Mouse (Mus musculus) limb, embryonic 10.5 days (tissue): ENCODE data around the gene Pxt1. TPM values are rescaled to one million over a fixed set of nuclear protein-coding genes. Genes with fewer than 3 reads are reported as not detected.

Experiments used
- DNase-seq: peaks from one replicate; pipeline ENCODE4 v3.0.0-alpha.2; 2017; ENCODE audit warnings: low spot score
- H3K27ac ChIP-seq: fragments of 300-500 bp; sonication (generic); 2 replicates; pipeline ENCODE4 v1.5.1; 2016; ENCODE audit warnings: mild to moderate bottlenecking
- H3K27me3 ChIP-seq: fragments of 300-500 bp; sonication (generic); 2 replicates; pipeline ENCODE4 v1.6.1; 2016; ENCODE audit warnings: low read depth, mild to moderate bottlenecking; ENCODE audit not compliant: poor library complexity, severe bottlenecking
- H3K36me3 ChIP-seq: fragments of 300-500 bp; sonication (generic); 2 replicates; pipeline ENCODE4 v1.6.1; 2016; ENCODE audit warnings: mild to moderate bottlenecking, moderate library complexity
- H3K4me1 ChIP-seq: fragments of 300-500 bp; sonication (generic); 2 replicates; pipeline ENCODE4 v1.6.1; 2016
- H3K4me3 ChIP-seq: fragments of 300-500 bp; sonication (generic); 2 replicates; pipeline ENCODE4 v1.5.1; 2016; ENCODE audit warnings: mild to moderate bottlenecking, moderate library complexity
- H3K9me3 ChIP-seq: fragments of 300-500 bp; sonication (generic); replicated peaks from 2 replicates; pipeline ENCODE4 v1.6.1; 2016; ENCODE audit warnings: mild to moderate bottlenecking
- WGBS: fragments of 180-500 bp; shearing (Covaris S2); methylation state at CpG from one replicate; pipeline ENCODE4 v1.1.7; 2016; 5-methylcytosine and 5-hydroxymethylcytosine counted together
- polyA plus RNA-seq: library from polyadenylated mRNA; unstranded; fragments of >200 nt; fragmentation: Nextera tagmentation; extraction: Ambion mirVana; gene quantifications from 2 replicates; pipeline ENCODE4 v1.2.1, GENCODE M21; 2016

Gene Pxt1
- polyA plus RNA-seq, 1 experiment from 2014 or later, result 0.24 TPM

GRCm38 (mm10) chr17:28924957-28925595, 18.6 kb downstream of the Pxt1 start:
- no peak for DNase-seq
- WGBS, result 90% methylated on average over 8 of the region's 8 CpGs
- no peaks in the 10 kb centered on the region for H3K9me3 ChIP-seq

GRCm38 (mm10) chr17:28922096-28922495, 21.5 kb downstream of the Pxt1 start:
- WGBS, result 74% methylated on average over 6 of the region's 6 CpGs
- DNase-seq, result no peak
- Histone ChIP-seq H3K4me1 (no peaks in the 10 kb centered on the region; the same call in 1 of the 2 replicates), H3K27ac (no peak overlapping the region), H3K27me3 (no peaks in the 10 kb centered on the region), H3K4me3 (no peak overlapping the region), H3K36me3 (no peaks in the 10 kb centered on the region), H3K9me3 (no peaks in the 10 kb centered on the region)

More at GRCm38 (mm10) chr17:28924957-28925595, 18.6 kb downstream of the Pxt1 start:
- peaks cover 1% of the 10 kb centered on the region for H3K4me1 ChIP-seq
- H3K27ac ChIP-seq, result no peak overlapping the region
- H3K27me3 ChIP-seq, result no peaks in the 10 kb centered on the region
- no peak overlapping the region for H3K4me3 ChIP-seq
- no peaks in the 10 kb centered on the region for H3K36me3 ChIP-seq

- H3K27me3 ChIP-seq, result no peaks in the 10 kb centered on the region
- no peak overlapping the region for H3K27ac ChIP-seq
- no peaks in the 10 kb centered on the region for H3K36me3 ChIP-seq
- H3K9me3 ChIP-seq, result no peaks in the 10 kb centered on the region
- 82% methylated on average over 8 of the region's 8 CpGs for WGBS
- H3K4me3 ChIP-seq, result no peak overlapping the region
- DNase-seq, result no peak
- no peaks in the 10 kb centered on the region; the same call in 1 of the 2 replicates for H3K4me1 ChIP-seq
These were observed 22.6 kb downstream of the Pxt1 start for GRCm38 (mm10) chr17:28921086-28921485.

- no peak overlapping the region for H3K27ac ChIP-seq
- H3K4me1 ChIP-seq, result no peaks in the 10 kb centered on the region
- 97% methylated on average over 1 of the region's 1 CpGs for WGBS
- H3K9me3 ChIP-seq, result no peaks in the 10 kb centered on the region
- no peaks in the 10 kb centered on the region for H3K27me3 ChIP-seq
- no peaks in the 10 kb centered on the region for H3K36me3 ChIP-seq
- no peak for DNase-seq
- no peak overlapping the region for H3K4me3 ChIP-seq
These were observed 27.1 kb downstream of the Pxt1 start for GRCm38 (mm10) chr17:28916520-28916919.

GRCm38 (mm10) chr17:28915060-28915628, 28.5 kb downstream of the Pxt1 start, which contains the start of gene 4930539E08Rik:
TSS of gene 4930539E08Rik (minus strand) at chr17:28915324.
- H3K4me3 ChIP-seq, result no peak within 1 kb of the TSS
- 70% methylated on average over 12 of the region's 12 CpGs for WGBS
- H3K27ac ChIP-seq, result no peak within 1 kb of the TSS
- DNase-seq, result no peak
- H3K9me3 ChIP-seq, result no peaks in the 10 kb centered on the region
- H3K27me3 ChIP-seq, result peaks cover 6% of the 10 kb centered on the region
- no peaks in the 10 kb centered on the region for H3K36me3 ChIP-seq
- H3K4me1 ChIP-seq, result no peaks in the 10 kb centered on the region

GRCm38 (mm10) chr17:28913940-28914339, 29.7 kb downstream of the Pxt1 start:
- Histone ChIP-seq H3K27me3 (peaks cover 18% of the 10 kb centered on the region), H3K36me3 (no peaks in the 10 kb centered on the region), H3K4me1 (peaks cover 10% of the 10 kb centered on the region), H3K4me3 (no peak overlapping the region), H3K9me3 (no peaks in the 10 kb centered on the region), H3K27ac (no peak overlapping the region)
- DNase-seq, result no peak
- 84% methylated on average over 6 of the region's 6 CpGs for WGBS

- Histone ChIP-seq H3K9me3 (no peaks in the 10 kb centered on the region), H3K4me1 (peaks cover 11% of the 10 kb centered on the region), H3K36me3 (no peaks in the 10 kb centered on the region), H3K27ac (no peak overlapping the region), H3K27me3 (peaks cover 25% of the 10 kb centered on the region), H3K4me3 (no peak overlapping the region)
- 85% methylated on average over 5 of the region's 5 CpGs for WGBS
- DNase-seq, result no peak
These were observed 30.4 kb downstream of the Pxt1 start for GRCm38 (mm10) chr17:28913200-28913599.

- 17% methylated on average over 7 of the region's 7 CpGs for WGBS
These were observed 33.5 kb downstream of the Pxt1 start for GRCm38 (mm10) chr17:28910139-28910538.

GRCm38 (mm10) chr17:28909252-28909941, 34.2 kb downstream of the Pxt1 start:
- WGBS, result 8% methylated on average over 29 of the region's 29 CpGs
- H3K27me3 ChIP-seq, result peaks cover 37% of the 10 kb centered on the region

More at GRCm38 (mm10) chr17:28910139-28910538, 33.5 kb downstream of the Pxt1 start:
- Histone ChIP-seq H3K27me3 (peaks cover 34% of the 10 kb centered on the region), H3K4me3 (0 out of 2 replicates have a peak overlapping the region, but pooled peaks have one; percentile 45), H3K9me3 (no peaks in the 10 kb centered on the region), H3K36me3 (no peaks in the 10 kb centered on the region), H3K27ac (no peak overlapping the region), H3K4me1 (peaks cover 13% of the 10 kb centered on the region)
- no peak for DNase-seq

GRCm38 (mm10) chr17:28907959-28908358, 35.7 kb downstream of the Pxt1 start:
- WGBS, result 84% methylated on average over 7 of the region's 7 CpGs
- no peaks in the 10 kb centered on the region for H3K9me3 ChIP-seq
- peaks cover 37% of the 10 kb centered on the region for H3K27me3 ChIP-seq
- H3K36me3 ChIP-seq, result no peaks in the 10 kb centered on the region
- H3K4me1 ChIP-seq, result peaks cover 21% of the 10 kb centered on the region
- no peak overlapping the region for H3K4me3 ChIP-seq
- H3K27ac ChIP-seq, result no peak overlapping the region
- no peak for DNase-seq

More at GRCm38 (mm10) chr17:28909252-28909941, 34.2 kb downstream of the Pxt1 start:
- Histone ChIP-seq H3K4me3 (peak overlapping the region; percentile 45), H3K4me1 (peaks cover 21% of the 10 kb centered on the region), H3K9me3 (no peaks in the 10 kb centered on the region), H3K36me3 (no peaks in the 10 kb centered on the region), H3K27ac (peak overlapping the region; percentile 63; the same call in 1 of the 2 replicates)
- DNase-seq, result peak; percentile 80

- WGBS, result 63% methylated on average over 13 of the region's 13 CpGs
- no peaks in the 10 kb centered on the region for H3K36me3 ChIP-seq
- H3K27me3 ChIP-seq, result peaks cover 34% of the 10 kb centered on the region
- H3K9me3 ChIP-seq, result no peaks in the 10 kb centered on the region
- no peak overlapping the region for H3K27ac ChIP-seq
- DNase-seq, result no peak
- peaks cover 21% of the 10 kb centered on the region for H3K4me1 ChIP-seq
- no peak overlapping the region for H3K4me3 ChIP-seq
These were observed 38.2 kb downstream of the Pxt1 start for GRCm38 (mm10) chr17:28905377-28905916.

GRCm38 (mm10) chr17:28904546-28905376, 38.9 kb downstream of the Pxt1 start:
- no peaks in the 10 kb centered on the region for H3K9me3 ChIP-seq
- H3K27me3 ChIP-seq, result peaks cover 27% of the 10 kb centered on the region
- no peak overlapping the region for H3K27ac ChIP-seq
- peaks cover 20% of the 10 kb centered on the region for H3K4me1 ChIP-seq
- H3K4me3 ChIP-seq, result no peak overlapping the region
- H3K36me3 ChIP-seq, result no peaks in the 10 kb centered on the region
- peak; percentile 75 for DNase-seq
- 38% methylated on average over 23 of the region's 23 CpGs for WGBS
